Mouse (Mus musculus) kidney, embryonic 14.5 days (tissue): ENCODE measurements around the gene Slc41a2. TPM values are rescaled to one million over a fixed set of nuclear protein-coding genes. Genes with fewer than 3 reads are reported as not detected.

Source experiments
- ATAC-seq: fragments of 200-750 bp; cut with Nextera tagmentation; 2 replicates; pipeline ENCODE4 v1.8.0; 2017; ENCODE audit warnings: moderate number of reproducible peaks, mild to moderate bottlenecking, moderate TSS enrichment, moderate library complexity; ENCODE audit not compliant: low FRiP score, low TSS enrichment
- H3K27ac ChIP-seq: fragments of 300-500 bp; sonication (generic); 2 replicates; pipeline ENCODE4 v1.5.1; 2014; ENCODE audit warnings: low read depth, mild to moderate bottlenecking, low read length, moderate library complexity, mixed read lengths
- H3K27me3 ChIP-seq: fragments of 300-500 bp; sonication (generic); 2 replicates; pipeline ENCODE4 v1.6.1; 2014; ENCODE audit warnings: mild to moderate bottlenecking, low read length; ENCODE audit not compliant: control insufficient read depth, insufficient read depth
- H3K36me3 ChIP-seq: fragments of 300-500 bp; sonication (generic); 2 replicates; pipeline ENCODE4 v1.6.1; 2014; ENCODE audit warnings: low read length, mixed read lengths; ENCODE audit not compliant: control insufficient read depth, insufficient read depth
- H3K4me1 ChIP-seq: fragments of 300-500 bp; sonication (generic); 2 replicates; pipeline ENCODE4 v1.6.1; 2014; ENCODE audit warnings: low read length, mixed read lengths; ENCODE audit not compliant: control insufficient read depth, insufficient read depth
- H3K4me2 ChIP-seq: fragments of 300-500 bp; sonication (generic); replicated peaks from 2 replicates; pipeline ENCODE4 v1.6.1; 2014; ENCODE audit warnings: low read depth, mild to moderate bottlenecking, low read length
- H3K4me3 ChIP-seq: fragments of 300-500 bp; sonication (generic); 2 replicates; pipeline ENCODE4 v1.5.1; 2014; ENCODE audit warnings: mild to moderate bottlenecking, low read length
- H3K9ac ChIP-seq: fragments of 300-500 bp; sonication (generic); 2 replicates; pipeline ENCODE4 v1.6.1; 2014; ENCODE audit warnings: low read depth, mild to moderate bottlenecking, low read length, moderate library complexity
- H3K9me3 ChIP-seq: fragments of 300-500 bp; sonication (generic); 2 replicates; pipeline ENCODE4 v1.6.1; 2016; ENCODE audit warnings: low read length; ENCODE audit not compliant: control insufficient read depth
- WGBS: fragments of 180-500 bp; shearing (Covaris S2); extraction: QIAGEN DNeasy Blood & Tissue Kit; methylation state at CpG from one replicate; pipeline ENCODE4 v1.1.7; 2014; 5-methylcytosine and 5-hydroxymethylcytosine counted together
- polyA plus RNA-seq: library from polyadenylated mRNA; unstranded; fragments of >200 nt; fragmentation: Nextera tagmentation; extraction: Ambion mirVana; gene quantifications from 2 replicates; pipeline ENCODE4 v1.2.1, GENCODE M21; 2014

Gene Slc41a2
- polyA plus RNA-seq, 1 experiment from 2014 or later, result 0.50 TPM

- H3K9ac ChIP-seq, result no peak overlapping the region
- H3K27me3 ChIP-seq, result no peaks in the 10 kb centered on the region
- H3K27ac ChIP-seq, result no peak overlapping the region
- no peaks in the 10 kb centered on the region for H3K9me3 ChIP-seq
- no peak overlapping the region for H3K4me3 ChIP-seq
- no peaks in the 10 kb centered on the region for H3K36me3 ChIP-seq
- ATAC-seq, result no peak
- WGBS, result 57% methylated on average over 4 of the region's 4 CpGs
- H3K4me1 ChIP-seq, result no peaks in the 10 kb centered on the region
- no peak overlapping the region for H3K4me2 ChIP-seq
Measured at GRCm38 (mm10) chr10:83301687-83302086, 36.0 kb downstream of the Slc41a2 start.

- Histone ChIP-seq H3K27ac (no peak overlapping the region), H3K36me3 (no peaks in the 10 kb centered on the region), H3K9ac (no peak overlapping the region), H3K27me3 (no peaks in the 10 kb centered on the region), H3K9me3 (no peaks in the 10 kb centered on the region), H3K4me3 (no peak overlapping the region), H3K4me2 (no peak overlapping the region), H3K4me1 (no peaks in the 10 kb centered on the region)
- no peak for ATAC-seq
- WGBS, result 69% methylated on average over 3 of the region's 3 CpGs
Measured at GRCm38 (mm10) chr10:83301054-83301453, 36.6 kb downstream of the Slc41a2 start.

GRCm38 (mm10) chr10:83297017-83297416 lies 40.7 kb downstream of the Slc41a2 start:
- H3K27me3 ChIP-seq, result no peaks in the 10 kb centered on the region
- H3K4me3 ChIP-seq, result no peak overlapping the region
- H3K9me3 ChIP-seq, result no peaks in the 10 kb centered on the region
- no peaks in the 10 kb centered on the region for H3K4me1 ChIP-seq
- H3K9ac ChIP-seq, result no peak overlapping the region
- H3K4me2 ChIP-seq, result no peak overlapping the region
- no peaks in the 10 kb centered on the region for H3K36me3 ChIP-seq
- no peak for ATAC-seq
- 81% methylated on average over 4 of the region's 4 CpGs for WGBS
- H3K27ac ChIP-seq, result no peak overlapping the region

- no peak overlapping the region for H3K4me3 ChIP-seq
- no peaks in the 10 kb centered on the region for H3K9me3 ChIP-seq
- H3K4me2 ChIP-seq, result no peak overlapping the region
- H3K27ac ChIP-seq, result no peak overlapping the region
- 37% methylated on average over 9 of the region's 9 CpGs for WGBS
- H3K4me1 ChIP-seq, result no peaks in the 10 kb centered on the region
- no peaks in the 10 kb centered on the region for H3K36me3 ChIP-seq
- no peak for ATAC-seq
- no peaks in the 10 kb centered on the region for H3K27me3 ChIP-seq
- H3K9ac ChIP-seq, result no peak overlapping the region
Measured at GRCm38 (mm10) chr10:83294746-83295145, 42.9 kb downstream of the Slc41a2 start.

- no peak for ATAC-seq
- no peak overlapping the region for H3K4me2 ChIP-seq
- 90% methylated on average over 9 of the region's 9 CpGs for WGBS
- H3K36me3 ChIP-seq, result no peaks in the 10 kb centered on the region
- no peak overlapping the region for H3K9ac ChIP-seq
- H3K4me1 ChIP-seq, result no peaks in the 10 kb centered on the region
- H3K9me3 ChIP-seq, result no peaks in the 10 kb centered on the region
- H3K27me3 ChIP-seq, result no peaks in the 10 kb centered on the region
- H3K27ac ChIP-seq, result no peak overlapping the region
- no peak overlapping the region for H3K4me3 ChIP-seq
Measured at GRCm38 (mm10) chr10:83293352-83293751, 44.3 kb downstream of the Slc41a2 start.

- no peak for ATAC-seq
- Histone ChIP-seq H3K4me2 (no peak overlapping the region), H3K4me3 (no peak overlapping the region), H3K27me3 (no peaks in the 10 kb centered on the region; the same call in 1 of the 2 replicates), H3K27ac (no peak overlapping the region), H3K36me3 (no peaks in the 10 kb centered on the region), H3K9ac (no peak overlapping the region), H3K9me3 (no peaks in the 10 kb centered on the region), H3K4me1 (no peaks in the 10 kb centered on the region)
- 58% methylated on average over 11 of the region's 11 CpGs for WGBS
Measured at GRCm38 (mm10) chr10:83291731-83292130, 46.0 kb downstream of the Slc41a2 start.

- Histone ChIP-seq H3K4me3 (no peak overlapping the region), H3K27me3 (no peaks in the 10 kb centered on the region; the same call in 1 of the 2 replicates), H3K9ac (no peak overlapping the region), H3K27ac (no peak overlapping the region), H3K36me3 (no peaks in the 10 kb centered on the region), H3K4me1 (no peaks in the 10 kb centered on the region), H3K9me3 (no peaks in the 10 kb centered on the region), H3K4me2 (no peak overlapping the region)
- WGBS, result 77% methylated on average over 6 of the region's 6 CpGs
- ATAC-seq, result no peak
Measured at GRCm38 (mm10) chr10:83287828-83288227, 49.9 kb downstream of the Slc41a2 start.

- no peak overlapping the region for H3K9ac ChIP-seq
- H3K4me2 ChIP-seq, result no peak overlapping the region
- H3K27me3 ChIP-seq, result no peaks in the 10 kb centered on the region; the same call in 1 of the 2 replicates
- H3K27ac ChIP-seq, result no peak overlapping the region
- no peak for ATAC-seq
- no peaks in the 10 kb centered on the region for H3K9me3 ChIP-seq
- no peaks in the 10 kb centered on the region for H3K36me3 ChIP-seq
- 48% methylated on average over 7 of the region's 7 CpGs for WGBS
- no peaks in the 10 kb centered on the region for H3K4me1 ChIP-seq
- H3K4me3 ChIP-seq, result no peak overlapping the region
Measured at GRCm38 (mm10) chr10:83286399-83286798, 51.3 kb downstream of the Slc41a2 start.

GRCm38 (mm10) chr10:83285724-83286256 lies 51.9 kb downstream of the Slc41a2 start:
- no peak overlapping the region for H3K27ac ChIP-seq

More at GRCm38 (mm10) chr10:83285724-83286256, 51.9 kb downstream of the Slc41a2 start:
- Histone ChIP-seq H3K36me3 (no peaks in the 10 kb centered on the region), H3K9ac (no peak overlapping the region), H3K4me1 (no peaks in the 10 kb centered on the region), H3K27me3 (no peaks in the 10 kb centered on the region; the same call in 1 of the 2 replicates), H3K4me2 (no peak overlapping the region), H3K9me3 (no peaks in the 10 kb centered on the region), H3K4me3 (no peak overlapping the region)
- WGBS, result 75% methylated on average over 7 of the region's 7 CpGs
- no peak for ATAC-seq
